Mouse (Mus musculus) lung, postnatal 10 days (tissue): ENCODE results near the gene Sgta.

Source experiments
- DNase-seq: peaks from one replicate; pipeline ENCODE4 v3.0.0; 2021

The Sgta gene

DNA sequence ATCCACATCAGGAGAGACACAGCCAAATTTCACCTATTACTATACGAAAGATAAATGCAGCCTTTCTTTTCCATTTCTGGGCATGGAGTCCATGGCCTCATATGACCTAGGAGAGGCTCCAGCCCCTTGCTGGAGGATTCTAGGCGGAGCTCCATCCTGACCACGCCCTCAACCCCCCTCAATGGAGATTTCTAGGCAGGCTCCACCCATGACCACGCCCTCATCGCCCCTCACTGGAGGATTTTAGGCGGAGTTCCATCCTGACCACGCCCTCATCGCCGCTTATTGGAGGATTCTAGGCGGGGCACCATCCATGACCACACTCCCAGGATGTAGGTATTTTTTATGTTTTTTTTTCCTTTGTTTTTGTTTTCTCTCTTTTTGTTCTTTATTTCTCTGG lies 41.7 kb downstream of the Sgta start:
- peak; percentile 69 for DNase-seq

DNA sequence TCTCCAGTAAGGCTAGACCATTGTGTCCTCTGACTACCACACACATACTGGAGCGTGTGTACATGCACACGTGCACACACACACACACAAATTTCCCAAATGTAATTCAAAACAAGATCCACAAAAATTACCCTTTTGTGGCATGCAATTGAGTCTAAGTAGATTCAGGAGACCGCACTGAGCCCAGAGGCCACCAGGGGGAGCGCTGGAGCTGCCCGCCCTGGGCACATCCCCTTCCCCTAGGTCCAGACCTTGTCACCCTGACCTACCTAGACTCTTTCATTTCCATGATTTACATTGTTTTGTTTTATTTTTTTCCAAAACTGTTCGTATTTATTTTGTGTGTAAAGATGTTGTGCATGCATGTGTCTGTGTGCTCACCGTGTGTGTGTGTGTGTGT lies 43.3 kb downstream of the Sgta start:
- peak; percentile 73 for DNase-seq

DNA sequence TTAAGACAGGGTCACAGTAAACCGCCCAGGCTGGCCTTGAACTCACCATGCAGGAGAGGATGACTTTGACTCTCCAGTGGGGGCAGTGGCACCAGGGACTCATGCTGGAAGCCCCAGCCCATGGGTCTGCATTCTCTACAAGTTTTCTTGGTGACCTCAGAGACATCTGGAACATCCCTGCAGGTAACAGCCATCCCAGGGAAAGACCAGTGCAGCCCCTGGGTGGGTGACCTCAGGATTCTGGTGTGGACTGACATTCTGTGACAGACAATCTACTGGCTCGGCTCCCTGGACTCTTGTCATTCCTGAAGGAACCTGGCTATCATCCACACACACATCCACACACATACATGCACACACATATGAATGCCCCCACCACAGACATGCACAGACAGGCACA lies 44.3 kb downstream of the Sgta start:
- DNase-seq: no peak

DNA sequence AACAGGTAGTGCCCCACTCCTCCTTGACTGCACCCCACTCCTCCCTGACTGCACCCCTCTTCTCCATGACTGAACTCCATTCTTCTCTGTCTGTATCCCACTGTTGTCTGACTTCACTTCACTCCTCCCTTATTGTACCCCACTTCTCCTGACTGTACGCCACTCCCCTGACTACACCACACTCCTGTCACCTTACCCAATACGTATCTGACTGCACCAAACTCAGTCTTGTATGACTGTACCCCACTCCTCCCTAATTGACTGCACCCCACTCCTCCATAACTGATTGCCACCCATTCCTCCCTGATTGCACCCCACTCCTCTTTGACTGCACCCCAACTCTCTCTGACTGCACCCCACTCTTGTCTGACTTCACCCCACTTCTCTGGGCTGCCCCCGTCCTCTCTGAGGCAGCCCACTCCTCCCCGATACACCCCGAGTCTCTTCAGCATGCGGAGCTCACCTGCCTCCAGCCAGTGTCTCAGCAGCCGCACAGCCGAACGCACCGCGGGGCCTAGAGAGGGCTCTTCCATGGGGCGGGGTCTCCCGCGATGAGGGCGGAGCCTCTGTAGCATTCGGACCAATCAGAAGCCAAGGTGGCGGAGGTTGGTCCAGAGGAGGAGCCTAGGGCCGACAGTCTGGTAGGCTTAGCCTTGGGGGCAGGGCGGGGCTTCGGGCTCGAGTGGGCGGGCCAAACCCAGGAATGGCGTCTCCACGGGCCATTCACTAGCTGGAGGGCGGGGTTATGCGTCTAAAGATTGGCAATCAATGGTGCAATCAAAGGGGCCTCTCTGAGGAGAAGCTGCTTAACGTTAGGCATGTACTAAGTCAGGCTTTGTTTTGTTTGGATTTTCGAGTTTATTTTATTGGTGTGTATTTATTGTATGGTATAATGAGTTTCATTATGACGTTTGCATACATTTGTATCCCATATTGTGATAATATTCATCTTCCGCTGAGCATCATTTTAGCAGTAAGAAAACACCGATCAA lies 45.3 kb downstream of the Sgta start, which contains the start of gene Gng7:
Gene Gng7 (minus strand): TSS at position 553 of the 992 bp plus-strand sequence.
- peak; percentile 98 for DNase-seq

DNA sequence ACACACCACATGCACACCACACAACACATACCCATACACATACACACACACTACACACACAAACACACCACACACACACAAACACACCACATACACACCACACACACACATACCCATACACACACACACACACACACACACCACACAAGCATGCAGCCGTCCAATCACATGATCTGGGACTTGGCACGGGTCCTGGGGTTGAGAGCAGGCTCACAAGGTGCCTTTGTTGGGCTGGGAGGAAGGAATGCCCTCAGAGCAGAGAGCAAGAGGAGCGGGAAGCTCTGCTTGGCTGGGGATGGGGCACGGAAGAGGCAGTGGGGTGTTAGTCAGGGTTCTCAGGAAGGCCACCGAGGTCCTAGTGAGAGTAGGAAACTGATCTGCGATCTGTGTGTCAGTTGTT lies 49.1 kb downstream of the Sgta start:
- no peak for DNase-seq

DNA sequence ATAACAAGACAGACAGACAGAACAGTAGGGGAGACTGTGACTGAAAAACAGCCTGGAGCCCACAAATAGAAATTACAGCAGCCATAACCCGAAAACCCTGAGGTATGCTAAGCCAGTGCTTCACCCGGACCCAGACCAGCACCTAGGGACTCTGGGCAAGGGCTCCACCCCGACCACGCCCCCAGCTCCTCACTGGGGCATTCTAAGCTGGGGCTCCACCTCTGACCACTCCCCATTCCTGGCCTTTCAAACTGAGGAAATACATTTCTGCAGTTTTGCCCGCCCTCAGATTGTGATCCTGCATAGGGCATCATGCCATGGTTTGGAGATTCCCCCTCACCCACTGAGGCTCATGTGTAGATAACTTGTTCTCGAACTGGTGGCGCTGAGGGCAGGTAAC lies 52.7 kb downstream of the Sgta start:
- peak; percentile 58 for DNase-seq

DNA sequence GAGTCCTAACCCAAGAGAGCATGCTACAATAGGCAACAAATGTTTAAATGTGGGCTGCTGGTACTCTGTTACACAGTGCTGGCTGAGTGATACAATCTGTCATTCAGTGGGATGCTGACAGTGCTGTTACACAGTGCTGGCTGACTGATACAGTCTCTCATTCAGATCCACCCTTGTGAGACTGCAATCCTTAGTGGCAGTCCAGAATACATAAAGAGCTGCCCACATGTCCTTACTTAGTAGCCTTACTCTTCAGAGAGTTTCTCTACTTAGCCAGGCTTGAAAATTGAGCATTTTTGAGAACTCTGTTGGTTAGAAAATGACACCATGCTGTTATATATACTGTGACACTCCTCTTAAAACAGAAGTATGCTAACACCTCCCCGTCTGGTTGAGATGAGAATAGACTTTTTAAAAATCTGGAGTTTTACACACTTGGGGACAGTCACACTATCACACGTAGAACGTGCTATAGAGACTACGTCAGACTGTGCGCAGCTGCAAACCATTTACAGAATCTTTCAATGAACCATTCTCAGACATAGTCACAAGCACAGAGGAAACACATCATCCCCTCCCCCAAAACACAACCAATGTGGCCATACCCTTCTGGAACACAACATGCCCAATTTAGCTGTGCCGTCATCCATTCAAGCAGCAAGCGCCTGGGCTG lies 53.8 kb downstream of the Sgta start:
- DNase-seq: no peak

DNA sequence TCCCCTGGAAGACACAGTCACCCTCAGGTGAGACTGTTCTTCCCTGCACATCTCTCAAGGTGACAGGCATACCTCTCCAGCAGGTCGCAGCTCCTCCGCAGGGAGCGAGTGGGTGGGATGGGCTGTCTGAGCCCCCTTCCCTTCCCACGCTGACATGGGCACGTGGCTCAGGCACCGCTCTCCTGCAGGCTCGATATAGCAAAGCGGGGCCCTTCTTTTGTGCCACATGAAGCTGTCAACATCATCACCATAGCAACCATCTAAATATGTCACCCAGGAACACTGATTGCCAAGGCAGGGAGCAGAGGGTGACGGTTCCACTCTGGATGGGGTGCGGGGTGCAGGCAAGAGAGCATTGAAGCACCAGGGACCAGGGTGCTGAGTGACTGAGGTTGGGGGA lies 58.8 kb downstream of the Sgta start:
- DNase-seq: no peak

DNA sequence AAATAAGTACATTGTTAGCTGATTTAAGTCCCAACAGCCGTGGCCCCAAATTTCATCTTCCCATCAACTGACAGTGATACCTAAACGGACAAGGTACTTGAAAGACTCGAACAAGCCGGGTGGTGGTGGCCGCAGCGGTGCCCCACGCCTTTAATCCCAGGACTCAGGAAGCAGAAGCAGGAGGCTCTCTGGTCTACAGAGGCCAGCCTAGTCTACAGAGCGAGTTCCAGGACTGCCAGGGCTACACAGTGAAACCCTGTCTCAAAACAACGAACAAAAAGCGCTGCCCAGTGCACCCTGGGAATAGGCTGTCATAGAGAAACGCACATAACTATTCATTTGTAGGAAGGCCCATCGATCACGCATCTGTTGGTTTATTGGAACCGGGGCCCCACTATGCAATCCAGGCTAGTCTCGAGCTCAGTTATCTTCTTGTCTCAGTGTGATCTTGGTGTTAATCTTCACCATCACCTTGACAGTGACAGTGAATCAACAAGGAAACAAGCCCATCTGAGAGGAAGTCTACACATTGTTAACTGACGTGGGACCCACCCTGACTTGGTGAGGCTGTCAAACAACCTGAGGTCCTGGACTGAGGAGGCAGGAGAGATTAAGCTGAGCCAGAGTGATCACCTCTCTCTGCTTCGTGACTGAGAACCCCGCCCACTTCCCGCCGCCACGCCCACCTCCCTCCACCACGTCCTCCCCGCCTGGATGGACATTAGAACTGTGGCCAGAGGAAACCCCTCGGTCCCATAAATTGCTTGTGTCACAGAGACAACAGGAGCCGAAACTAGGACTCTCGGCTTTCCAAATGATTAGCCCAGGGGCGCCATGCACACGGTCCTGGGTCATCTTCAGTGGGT lies 59.6 kb downstream of the Sgta start:
- no peak for DNase-seq

DNA sequence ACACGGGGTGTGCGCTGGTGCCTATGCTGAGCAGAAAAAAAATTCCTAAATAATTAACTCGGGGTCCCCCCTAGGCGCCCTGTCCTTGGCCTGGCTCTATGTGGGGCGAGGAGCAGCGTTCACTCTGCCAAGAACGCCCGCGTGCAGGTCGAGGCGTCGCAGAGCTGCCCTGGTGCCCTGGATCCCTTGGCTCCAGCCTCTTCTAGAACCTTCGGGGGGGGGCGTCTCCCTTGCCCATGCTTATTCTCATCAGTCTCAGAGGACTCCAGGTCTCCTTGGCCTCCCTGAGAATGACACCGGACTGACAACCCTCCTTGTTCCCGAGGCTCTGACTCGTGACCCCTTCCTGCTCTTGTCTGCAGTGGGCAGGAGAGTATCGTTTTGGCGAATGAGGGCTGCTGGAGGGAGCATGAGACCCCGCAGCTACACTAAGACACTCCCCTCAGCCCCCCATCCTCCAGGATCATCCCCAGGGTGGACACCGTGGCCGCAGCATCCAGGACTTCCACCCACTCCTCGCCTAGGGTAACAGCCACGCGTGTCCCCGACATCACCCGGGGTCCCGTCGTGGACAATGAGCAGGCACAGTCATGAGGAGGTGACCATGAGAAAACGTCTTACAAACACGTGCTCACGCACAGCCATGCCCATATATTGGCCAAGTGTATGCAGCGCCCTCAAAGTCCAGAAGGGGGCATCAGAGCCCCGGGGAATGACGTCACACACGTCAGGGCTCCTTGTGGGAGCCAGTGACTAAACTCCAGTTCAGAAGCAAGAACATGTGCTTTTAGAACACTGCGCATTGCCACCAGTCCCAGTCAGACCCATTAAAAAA lies 60.4 kb downstream of the Sgta start:
- DNase-seq: peak; percentile 93

DNA sequence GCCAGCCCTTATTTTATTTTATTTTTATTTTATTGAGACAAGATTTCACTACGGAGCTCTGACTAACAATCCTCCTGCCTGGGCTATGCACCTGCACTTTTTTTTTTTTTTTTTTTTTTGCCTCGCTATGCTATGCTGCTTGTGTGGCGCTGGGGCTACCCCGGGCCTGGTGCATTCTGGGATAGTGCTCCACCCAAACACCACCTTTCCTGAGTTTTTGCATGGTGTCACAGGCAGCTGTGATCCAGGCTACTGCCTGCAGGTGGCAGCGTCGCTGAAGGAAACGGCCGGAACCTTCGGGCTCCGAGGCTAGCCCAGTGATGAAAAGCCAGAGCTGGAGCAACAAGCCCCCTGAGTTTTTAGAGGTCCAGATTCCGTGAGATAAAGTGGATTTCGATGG lies 61.2 kb downstream of the Sgta start:
- DNase-seq: peak; percentile 72

DNA sequence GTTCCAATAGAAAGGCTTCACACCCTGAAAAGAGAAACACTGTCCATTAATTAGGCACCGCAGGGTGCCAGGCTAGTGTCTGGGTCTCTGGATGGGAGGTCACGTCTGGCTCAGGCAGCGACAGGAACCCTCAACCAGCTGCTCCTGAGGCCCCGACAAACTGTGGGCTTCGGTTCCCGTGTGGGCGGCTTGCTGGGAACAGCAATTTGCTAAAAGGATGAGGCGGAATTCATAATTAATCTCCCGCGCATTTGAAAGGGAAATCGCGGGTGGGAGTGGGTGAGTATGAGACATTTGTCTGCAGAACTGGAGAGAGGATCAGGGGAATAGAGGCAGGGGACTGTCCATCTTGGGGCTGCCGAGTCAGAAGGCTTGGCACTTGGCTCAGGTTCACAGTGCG lies 62.0 kb downstream of the Sgta start:
- DNase-seq: peak; percentile 1

DNA sequence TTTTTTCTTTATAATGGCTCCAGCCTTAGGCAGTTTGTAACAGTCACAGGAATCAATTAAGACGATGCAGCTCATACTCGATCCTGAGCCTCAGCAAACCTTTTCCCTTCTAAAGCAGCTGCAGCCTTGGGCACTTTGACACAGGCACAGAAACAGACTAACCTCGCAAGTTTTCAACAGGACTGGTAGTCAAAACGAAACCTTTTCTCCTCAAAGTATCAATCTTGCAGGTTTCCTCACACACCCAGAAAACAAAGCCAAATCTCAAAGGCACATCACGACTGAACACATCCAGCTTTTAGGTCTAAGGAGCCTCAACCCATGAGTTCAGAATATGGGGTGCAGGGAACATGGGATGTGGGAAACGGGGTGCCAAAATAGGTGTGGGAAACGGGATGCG lies 62.6 kb downstream of the Sgta start:
- DNase-seq: no peak

DNA sequence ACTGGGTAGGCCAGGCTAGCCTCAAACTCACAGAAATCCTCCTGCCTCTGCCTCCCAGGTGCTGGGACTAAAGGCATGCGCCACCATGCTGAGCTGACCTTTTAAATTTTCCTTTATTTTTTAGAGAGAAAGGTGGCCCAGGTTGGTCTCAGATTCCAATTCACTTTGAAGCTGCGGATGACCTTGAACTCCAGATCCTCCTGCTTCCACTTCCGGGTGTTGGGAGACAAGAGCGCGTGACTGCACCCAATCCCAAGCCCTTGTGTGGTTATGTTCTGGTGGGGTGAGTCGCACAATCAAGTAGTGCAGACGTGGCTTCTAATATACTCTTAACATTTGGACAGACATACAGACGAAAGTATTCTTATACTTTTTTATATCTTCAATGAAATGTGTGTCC lies 63.5 kb downstream of the Sgta start:
- no peak for DNase-seq

DNA sequence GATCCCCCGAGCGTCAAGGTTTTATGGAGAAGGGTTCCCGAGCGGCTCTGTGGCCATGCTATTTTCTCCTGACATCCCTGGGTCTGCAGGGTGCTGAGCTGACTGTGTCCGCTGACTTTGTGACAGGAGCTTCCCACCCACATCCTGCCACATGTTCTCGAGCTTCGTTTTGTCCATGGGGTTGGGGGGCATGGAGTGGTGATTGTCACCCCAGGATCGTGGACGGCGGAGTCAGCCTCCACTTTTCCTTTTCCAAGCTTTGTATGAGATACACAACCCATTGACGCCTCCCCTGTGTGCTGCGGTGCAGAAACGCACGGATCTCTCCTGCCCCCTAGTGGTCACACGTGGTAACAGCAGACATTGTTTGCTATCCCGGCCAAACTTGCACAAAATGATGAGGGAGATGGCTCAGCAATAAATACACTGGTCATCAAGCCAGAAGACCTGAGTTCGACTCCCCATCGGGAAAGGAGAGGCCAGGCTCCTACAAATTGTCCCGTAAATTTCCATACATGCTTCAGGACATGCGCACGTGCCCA lies 64.8 kb downstream of the Sgta start:
- DNase-seq: peak; percentile 90

DNA sequence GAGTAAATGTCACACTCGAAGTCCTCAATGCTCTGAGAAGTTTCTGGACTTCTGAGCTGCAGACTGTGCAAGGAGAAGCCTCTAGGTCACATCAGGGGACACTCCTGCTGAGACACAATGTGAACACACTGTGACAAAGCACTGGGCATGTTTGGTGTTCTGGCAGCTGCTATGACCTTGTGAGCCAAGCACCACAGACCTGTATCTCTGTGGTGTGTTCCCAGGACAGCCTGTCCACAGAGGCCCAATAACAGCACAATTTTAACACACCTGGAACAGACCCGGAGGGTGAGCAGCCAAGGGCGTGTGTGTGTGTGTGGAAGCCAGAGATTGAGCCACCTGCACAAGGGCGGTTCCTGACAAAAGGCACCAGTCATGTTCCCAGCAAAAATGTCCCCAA lies 65.4 kb downstream of the Sgta start:
- no peak for DNase-seq
